Mouse (Mus musculus) heart, embryonic 16.5 days (tissue): ENCODE data around the gene Atraid. TPM values are rescaled to one million over a fixed set of nuclear protein-coding genes. Genes with fewer than 3 reads are reported as not detected.
"Not testable (repeated sequence)": the region's sequence is repeated elsewhere in the genome, so short reads cannot be mapped to it uniquely, and the experiment has no call there.

Source experiments
- ATAC-seq: fragments of 200-750 bp; cut with Nextera tagmentation; replicated peaks from 2 replicates; pipeline ENCODE4 v1.8.0; 2017; ENCODE audit warnings: moderate number of reproducible peaks; ENCODE audit not compliant: insufficient read depth, low FRiP score; ENCODE audit errors: extremely low read depth
- H3K27ac ChIP-seq: fragments of 300-500 bp; sonication (generic); 2 replicates; pipeline ENCODE4 v1.5.1; 2014; ENCODE audit warnings: mild to moderate bottlenecking, low read length, control low read depth, moderate library complexity
- H3K27me3 ChIP-seq: fragments of 300-500 bp; sonication (generic); 2 replicates; pipeline ENCODE4 v1.6.1; 2014; ENCODE audit warnings: low read length, mixed read lengths; ENCODE audit not compliant: control insufficient read depth, insufficient read depth
- H3K36me3 ChIP-seq: fragments of 300-500 bp; sonication (generic); 2 replicates; pipeline ENCODE4 v1.6.1; 2014; ENCODE audit not compliant: control insufficient read depth, insufficient read depth
- H3K4me1 ChIP-seq: fragments of 300-500 bp; sonication (generic); 2 replicates; pipeline ENCODE4 v1.6.1; 2014; ENCODE audit warnings: low read length, mixed read lengths; ENCODE audit not compliant: control insufficient read depth, insufficient read depth
- H3K4me2 ChIP-seq: fragments of 300-500 bp; sonication (generic); 2 replicates; pipeline ENCODE4 v1.6.1; 2014; ENCODE audit warnings: low read depth, mild to moderate bottlenecking, control low read depth, low read length
- H3K4me3 ChIP-seq: fragments of 300-500 bp; sonication (generic); 2 replicates; pipeline ENCODE4 v1.5.1; 2014; ENCODE audit warnings: mild to moderate bottlenecking, control low read depth, low read length
- H3K9ac ChIP-seq: fragments of 300-500 bp; sonication (generic); 2 replicates; pipeline ENCODE4 v1.6.1; 2014; ENCODE audit warnings: low read length, control low read depth
- H3K9me3 ChIP-seq: fragments of 300-500 bp; sonication (generic); replicated peaks from 2 replicates; pipeline ENCODE4 v1.6.1; 2016; ENCODE audit warnings: low read length; ENCODE audit not compliant: control insufficient read depth
- WGBS: fragments of 180-500 bp; shearing (Covaris S2); extraction: QIAGEN DNeasy Blood & Tissue Kit; methylation state at CpG from one replicate; pipeline ENCODE4 v1.1.7; 2014; 5-methylcytosine and 5-hydroxymethylcytosine counted together
- polyA plus RNA-seq: library from polyadenylated mRNA; unstranded; fragments of >200 nt; fragmentation: Nextera tagmentation; extraction: Ambion mirVana; gene quantifications from 2 replicates; pipeline ENCODE4 v1.2.1, GENCODE M21; 2015

Gene Atraid
- polyA plus RNA-seq, 1 experiment from 2014 or later, result 117 TPM

GRCm38 (mm10) chr5:31047074-31047473, 1.0 kb upstream of the Atraid start:
- H3K4me2 ChIP-seq, result peak overlapping the region; percentile 90
- no peaks in the 10 kb centered on the region for H3K27me3 ChIP-seq
- ATAC-seq, result no peak
- H3K36me3 ChIP-seq, result peaks cover 6% of the 10 kb centered on the region; the same call in 1 of the 2 replicates
- peak overlapping the region; percentile 87 for H3K4me3 ChIP-seq
- H3K9me3 ChIP-seq, result no peaks in the 10 kb centered on the region
- H3K4me1 ChIP-seq, result peaks cover 9% of the 10 kb centered on the region
- H3K9ac ChIP-seq, result peak overlapping the region; percentile 95
- no peak overlapping the region for H3K27ac ChIP-seq
- 61% methylated on average over 5 of the region's 5 CpGs for WGBS

GRCm38 (mm10) chr5:31048763-31049641, 890 bp downstream of the Atraid start, which contains the start of gene Slc5a6:
Slc5a6 (minus strand) TSS chr5:31048924.
- peak; percentile 46 for ATAC-seq
- Histone ChIP-seq H3K27ac (peak within 1 kb of the TSS; percentile 100), H3K9ac (peak within 1 kb of the TSS; percentile 95), H3K4me1 (peaks cover 11% of the 10 kb centered on the region), H3K36me3 (0 out of 2 replicates have a peak, but pooled peaks cover 3% of the 10 kb centered on the region), H3K9me3 (no peaks in the 10 kb centered on the region), H3K4me2 (peak within 1 kb of the TSS; percentile 90), H3K4me3 (peak within 1 kb of the TSS; percentile 87), H3K27me3 (no peaks in the 10 kb centered on the region)
- under 1% methylated on average over 23 of the region's 23 CpGs for WGBS

GRCm38 (mm10) chr5:31050427-31050826, 2.3 kb downstream of the Atraid start:
- Histone ChIP-seq H3K9me3 (no peaks in the 10 kb centered on the region), H3K36me3 (0 out of 2 replicates have a peak, but pooled peaks cover 3% of the 10 kb centered on the region), H3K9ac (no peak overlapping the region), H3K4me2 (no peak overlapping the region), H3K27ac (no peak overlapping the region), H3K4me3 (no peak overlapping the region), H3K27me3 (no peaks in the 10 kb centered on the region), H3K4me1 (peaks cover 16% of the 10 kb centered on the region)
- ATAC-seq, result no peak

- H3K9ac ChIP-seq, ATAC-seq: not testable (repeated sequence)
These were observed 5.6 kb downstream of the Atraid start for GRCm38 (mm10) chr5:31053728-31054127.

GRCm38 (mm10) chr5:31054261-31055215, 6.4 kb downstream of the Atraid start, which contains the start of gene Cad:
Cad (plus strand) TSS chr5:31054780.
- Histone ChIP-seq H3K9ac (peak within 1 kb of the TSS; percentile 84), H3K9me3 (no peaks in the 10 kb centered on the region), H3K4me1 (peaks cover 14% of the 10 kb centered on the region), H3K4me3 (peak within 1 kb of the TSS; percentile 70), H3K27ac (peak within 1 kb of the TSS; percentile 63), H3K36me3 (peaks cover 13% of the 10 kb centered on the region; the same call in 1 of the 2 replicates), H3K4me2 (peak within 1 kb of the TSS; percentile 95), H3K27me3 (no peaks in the 10 kb centered on the region)
- WGBS, result 1% methylated on average over 64 of the region's 64 CpGs
- peak; percentile 98 for ATAC-seq

More at GRCm38 (mm10) chr5:31053728-31054127, 5.6 kb downstream of the Atraid start:
- H3K36me3 ChIP-seq, H3K27me3 ChIP-seq, H3K9me3 ChIP-seq: not testable (repeated sequence)
- WGBS, result 70% methylated on average over 4 of the region's 4 CpGs
- Histone ChIP-seq H3K4me1 (peaks cover 16% of the 10 kb centered on the region), H3K4me2 (peak overlapping the region; percentile 95), H3K4me3 (peak overlapping the region; percentile 70; the same call in 1 of the 2 replicates), H3K27ac (peak overlapping the region; percentile 63; the same call in 1 of the 2 replicates)

- peaks cover 17% of the 10 kb centered on the region for H3K36me3 ChIP-seq
- WGBS, result 27% methylated on average over 19 of the region's 19 CpGs
These were observed 7.4 kb downstream of the Atraid start for GRCm38 (mm10) chr5:31055216-31056140.

GRCm38 (mm10) chr5:31069810-31070209, 21.7 kb downstream of the Atraid start:
- no peak for ATAC-seq
- H3K4me1 ChIP-seq, result no peaks in the 10 kb centered on the region
- no peak overlapping the region for H3K4me2 ChIP-seq
- 95% methylated on average over 3 of the region's 3 CpGs for WGBS
- H3K27ac ChIP-seq, result no peak overlapping the region
- peaks cover 66% of the 10 kb centered on the region for H3K36me3 ChIP-seq
- no peak overlapping the region for H3K9ac ChIP-seq
- H3K4me3 ChIP-seq, result no peak overlapping the region
- H3K27me3 ChIP-seq, result no peaks in the 10 kb centered on the region
- no peaks in the 10 kb centered on the region for H3K9me3 ChIP-seq

More at GRCm38 (mm10) chr5:31055216-31056140, 7.4 kb downstream of the Atraid start:
- no peaks in the 10 kb centered on the region for H3K9me3 ChIP-seq
- H3K9ac ChIP-seq, result peak overlapping the region; percentile 84
- peak overlapping the region; percentile 95 for H3K4me2 ChIP-seq
- H3K4me1 ChIP-seq, result peaks cover 12% of the 10 kb centered on the region
- no peaks in the 10 kb centered on the region for H3K27me3 ChIP-seq
- no peak for ATAC-seq
- peak overlapping the region; percentile 70 for H3K4me3 ChIP-seq
- H3K27ac ChIP-seq, result peak overlapping the region; percentile 59

- Histone ChIP-seq H3K27ac (no peak overlapping the region), H3K4me3 (no peak overlapping the region), H3K4me2 (no peak overlapping the region), H3K36me3 (peaks cover 72% of the 10 kb centered on the region), H3K9ac (no peak overlapping the region), H3K27me3 (no peaks in the 10 kb centered on the region), H3K9me3 (no peaks in the 10 kb centered on the region), H3K4me1 (no peaks in the 10 kb centered on the region)
- WGBS, result 85% methylated on average over 2 of the region's 2 CpGs
- no peak for ATAC-seq
These were observed 22.9 kb downstream of the Atraid start for GRCm38 (mm10) chr5:31071059-31071458.
